Mouse (Mus musculus): ENCODE measurements around the gene Vmn1r91. TPM values are rescaled to one million over a fixed set of nuclear protein-coding genes. Genes with fewer than 3 reads are reported as not detected.

Gene Vmn1r91
- not detected in 2 replicates for polyA plus RNA-seq (2012; rRNA removed)

DNA sequence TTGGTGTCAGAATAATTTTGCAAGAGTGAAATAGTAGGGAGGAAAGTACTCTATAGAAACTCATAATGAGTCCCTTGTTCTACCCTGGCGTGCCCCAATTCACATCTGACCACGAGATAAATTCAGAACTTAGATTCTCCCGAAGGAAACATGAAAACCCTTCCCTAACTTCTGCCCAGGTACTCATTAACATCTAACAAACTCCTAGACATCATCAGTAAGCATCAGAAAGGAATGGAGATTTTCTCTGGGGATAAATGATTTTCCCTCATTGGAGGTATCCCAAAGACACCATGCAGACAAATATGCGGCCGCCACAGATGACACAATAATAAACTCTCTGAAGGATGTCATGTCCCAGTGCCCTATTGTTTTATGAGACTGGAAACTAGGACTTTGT lies at the start of gene Vmn1r91:
TSS of gene Vmn1r91 (plus strand) at position 301 of the 400 bp plus-strand sequence.

DNA sequence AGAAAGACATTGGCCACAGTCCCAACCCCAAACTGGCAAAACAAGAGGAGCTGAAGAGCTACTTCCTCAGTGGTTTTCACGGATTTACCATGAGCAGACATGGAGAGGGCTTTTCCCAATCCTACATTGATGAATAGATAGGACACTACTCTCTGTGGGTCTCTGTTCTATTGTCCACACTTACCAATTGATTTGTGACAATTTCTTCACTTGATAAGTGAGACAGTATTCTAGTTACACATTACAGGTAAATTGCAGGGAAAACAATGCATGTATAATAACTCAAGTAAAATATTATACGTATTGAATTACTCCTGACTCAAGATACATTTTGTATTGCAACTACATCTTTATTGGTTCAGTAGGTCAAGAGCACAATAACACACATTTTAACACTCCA lies 23.0 kb downstream of the Vmn1r91 start, which contains the start of gene Gm16442:
TSS of gene Gm16442 (minus strand) at position 101 of the 400 bp plus-strand sequence.

DNA sequence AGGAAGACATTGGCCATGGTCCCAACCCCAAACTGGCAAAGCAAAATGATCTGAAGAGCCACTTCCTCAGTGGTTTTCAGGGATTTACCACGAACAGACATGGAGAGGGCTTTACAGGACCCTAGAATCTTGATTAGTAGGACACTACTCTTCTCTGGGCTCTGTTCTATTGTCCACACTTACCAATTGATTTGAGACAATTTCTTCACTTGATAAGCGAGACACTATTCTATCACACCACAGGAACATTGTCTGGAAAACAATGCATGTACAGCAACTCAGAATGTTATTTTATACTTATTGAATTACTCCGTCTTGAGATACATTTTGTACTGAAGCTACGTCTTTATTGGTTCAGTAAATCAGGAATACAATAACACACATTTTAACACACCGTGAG lies 39.5 kb downstream of the Vmn1r91 start, which contains the start of gene Vmn1r93:
TSS of gene Vmn1r93 (minus strand) at position 101 of the 400 bp plus-strand sequence.

Other genes starting within 250 kb of the Vmn1r91 start
- 0.24 and 0.29 TPM in 2 replicates for gene Gm19345, start 247.7 kb upstream of the Vmn1r91 start, polyA plus RNA-seq (2012; rRNA removed)
- not detected in 2 replicates for gene Ceacam16, start 238.4 kb upstream of the Vmn1r91 start, polyA plus RNA-seq (2012; rRNA removed)
- not detected in 2 replicates for gene Ceacam19, start 211.7 kb upstream of the Vmn1r91 start, polyA plus RNA-seq (2012; rRNA removed)
- 3.6 and 8.4 TPM in 2 replicates for gene Pvr, start 178.5 kb upstream of the Vmn1r91 start, polyA plus RNA-seq (2012; rRNA removed)
- gene Igsf23, start 148.9 kb upstream of the Vmn1r91 start, polyA plus RNA-seq (2012; rRNA removed): 0.06 and 0.12 TPM in 2 replicates
- gene Ceacam20, start 134.3 kb upstream of the Vmn1r91 start, polyA plus RNA-seq (2012; rRNA removed): not detected in 2 replicates
- 0.01 TPM in 1 of 2 replicates, not detected in the other for gene Nlrp9b, start 108.2 kb upstream of the Vmn1r91 start, polyA plus RNA-seq (2012; rRNA removed)
- not detected in 2 replicates for gene Gm16442, start 22.9 kb downstream of the Vmn1r91 start, polyA plus RNA-seq (2012; rRNA removed)
- gene Vmn1r93, start 39.4 kb downstream of the Vmn1r91 start, polyA plus RNA-seq (2012; rRNA removed): not detected in 2 replicates
- gene Vmn1r94, start 68.7 kb downstream of the Vmn1r91 start, polyA plus RNA-seq (2012; rRNA removed): not detected in 2 replicates
- gene Vmn1r95, start 94.0 kb downstream of the Vmn1r91 start, polyA plus RNA-seq (2012; rRNA removed): not detected in 2 replicates
- not detected in 2 replicates for gene Gm6164, start 105.9 kb downstream of the Vmn1r91 start, polyA plus RNA-seq (2012; rRNA removed)
- gene Gm4498, start 134.1 kb downstream of the Vmn1r91 start, polyA plus RNA-seq (2012; rRNA removed): not detected in 2 replicates
- not detected in 2 replicates for gene Gm5890, start 163.2 kb downstream of the Vmn1r91 start, polyA plus RNA-seq (2012; rRNA removed)
- gene Gm4133, start 234.4 kb downstream of the Vmn1r91 start, polyA plus RNA-seq (2012; rRNA removed): not detected in 2 replicates

Data from central nervous system, embryonic 11.5 days (tissue).